Mouse (Mus musculus) forebrain, embryonic 11.5 days (tissue): ENCODE data around the gene Map2. TPM values are rescaled to one million over a fixed set of nuclear protein-coding genes. Genes with fewer than 3 reads are reported as not detected.
A peak's percentile ranks its signal among the peaks of the same experiment; 100 is the strongest.

Experiments used
- ATAC-seq: fragments of 200-750 bp; cut with Nextera tagmentation; replicated peaks from 2 replicates; pipeline ENCODE4 v1.8.0; 2017; ENCODE audit warnings: moderate TSS enrichment; ENCODE audit not compliant: low FRiP score
- DNase-seq: peaks from one replicate; pipeline ENCODE4 v3.0.0-alpha.2; 2017; ENCODE audit warnings: low spot score
- H3K27ac ChIP-seq: fragments of 300-500 bp; sonication (generic); 2 replicates; pipeline ENCODE4 v1.5.1; 2014; ENCODE audit warnings: low read depth, low read length
- H3K27me3 ChIP-seq: fragments of 300-500 bp; sonication (generic); 2 replicates; pipeline ENCODE4 v1.6.1; 2014; ENCODE audit warnings: mild to moderate bottlenecking, low read length, mixed read lengths; ENCODE audit not compliant: control insufficient read depth, insufficient read depth
- H3K36me3 ChIP-seq: fragments of 300-500 bp; sonication (generic); 2 replicates; pipeline ENCODE4 v1.6.1; 2014; ENCODE audit warnings: mild to moderate bottlenecking, low read length, moderate library complexity, mixed read lengths; ENCODE audit not compliant: control insufficient read depth, insufficient read depth
- H3K4me1 ChIP-seq: fragments of 300-500 bp; sonication (generic); replicated peaks from 2 replicates; pipeline ENCODE4 v1.6.1; 2014; ENCODE audit warnings: low read length, mixed read lengths; ENCODE audit not compliant: control insufficient read depth, insufficient read depth
- H3K4me2 ChIP-seq: fragments of 300-500 bp; sonication (generic); 2 replicates; pipeline ENCODE4 v1.6.1; 2014; ENCODE audit warnings: low read depth, mild to moderate bottlenecking, low read length, moderate library complexity, mixed read lengths; ENCODE audit not compliant: severe bottlenecking
- H3K4me3 ChIP-seq: fragments of 300-500 bp; sonication (generic); 2 replicates; pipeline ENCODE4 v1.5.1; 2014; ENCODE audit warnings: low read depth, low read length
- H3K9ac ChIP-seq: fragments of 300-500 bp; sonication (generic); 2 replicates; pipeline ENCODE4 v1.6.1; 2014; ENCODE audit warnings: low read length
- H3K9me3 ChIP-seq: fragments of 300-500 bp; sonication (generic); 2 replicates; pipeline ENCODE4 v1.6.1; 2016; ENCODE audit warnings: low read length, mixed read lengths; ENCODE audit not compliant: control insufficient read depth
- WGBS: fragments of 180-500 bp; shearing (Covaris S2); extraction: QIAGEN DNeasy Blood & Tissue Kit; methylation state at CpG from one replicate; pipeline ENCODE4 v1.1.7; 2014; 5-methylcytosine and 5-hydroxymethylcytosine counted together
- polyA plus RNA-seq: library from polyadenylated mRNA; unstranded; fragments of >200 nt; fragmentation: Nextera tagmentation; extraction: Ambion mirVana; gene quantifications from 2 replicates; pipeline ENCODE4 v1.2.1, GENCODE M21; 2014

Map2 gene
- polyA plus RNA-seq, 1 experiment from 2014 or later, result 177 TPM

DNA sequence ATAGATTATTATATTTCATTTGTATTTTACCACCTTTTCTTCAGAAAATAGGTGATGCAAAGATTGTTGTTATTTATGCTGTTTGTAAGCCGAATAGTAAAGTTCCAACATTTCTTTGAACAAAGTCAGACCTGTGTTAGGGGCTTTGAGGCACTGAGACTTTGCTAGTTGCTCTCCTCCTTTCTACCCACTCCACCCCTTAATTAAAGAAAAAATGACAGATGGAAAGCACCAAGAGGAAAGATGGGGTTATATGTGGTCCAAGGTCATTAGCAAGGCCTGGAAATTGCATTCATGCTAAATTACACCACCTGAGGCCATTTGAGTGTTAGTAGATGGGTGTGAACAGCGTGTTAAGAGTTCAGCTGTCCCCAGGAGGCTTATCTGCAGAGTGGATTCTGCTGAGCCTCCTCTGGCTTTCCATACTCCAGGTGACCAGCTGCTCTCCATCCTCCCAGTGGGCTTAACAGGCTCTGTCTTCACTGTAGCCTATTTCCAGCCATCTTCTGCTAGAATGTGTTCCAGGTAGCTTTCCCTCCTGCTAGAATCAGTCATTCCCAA lies 160.7 kb downstream of the Map2 start:
- Histone ChIP-seq H3K4me3 (no peak overlapping the region), H3K4me2 (no peak overlapping the region), H3K27ac (no peak overlapping the region; the same call in 1 of the 2 replicates), H3K4me1 (no peaks in the 10 kb centered on the region), H3K9ac (no peak overlapping the region), H3K9me3 (no peaks in the 10 kb centered on the region), H3K36me3 (no peaks in the 10 kb centered on the region), H3K27me3 (no peaks in the 10 kb centered on the region)
- WGBS, result 81% methylated on average over 2 of the region's 2 CpGs
- no peak for DNase-seq
- peak; percentile 78 for ATAC-seq

DNA sequence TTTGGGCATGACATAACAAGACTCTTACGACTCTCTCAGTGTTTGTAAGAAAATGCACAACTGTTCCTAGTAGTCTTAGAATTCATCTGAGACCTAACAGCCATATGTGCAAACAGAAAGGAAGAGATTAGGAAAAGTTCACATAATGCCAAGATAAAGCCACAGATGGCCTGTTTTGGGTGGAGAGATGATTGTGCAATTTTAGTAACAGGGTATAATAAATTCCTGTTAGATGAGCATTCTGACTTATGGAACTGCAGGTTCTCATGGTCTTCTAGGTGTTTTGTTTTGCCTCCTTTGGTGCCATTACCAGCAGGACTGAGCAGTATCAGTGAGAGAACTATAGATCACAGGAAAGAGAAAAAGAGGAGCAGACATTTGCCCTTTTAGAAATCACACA lies 164.1 kb downstream of the Map2 start:
- H3K9me3 ChIP-seq, result no peaks in the 10 kb centered on the region
- no peak overlapping the region for H3K4me3 ChIP-seq
- no peak overlapping the region for H3K4me2 ChIP-seq
- DNase-seq, result no peak
- H3K36me3 ChIP-seq, result no peaks in the 10 kb centered on the region
- no peak for ATAC-seq
- H3K4me1 ChIP-seq, result no peaks in the 10 kb centered on the region
- no peak overlapping the region for H3K9ac ChIP-seq
- no peaks in the 10 kb centered on the region for H3K27me3 ChIP-seq
- WGBS, result 80% methylated on average over 1 of the region's 1 CpGs
- H3K27ac ChIP-seq, result no peak overlapping the region

DNA sequence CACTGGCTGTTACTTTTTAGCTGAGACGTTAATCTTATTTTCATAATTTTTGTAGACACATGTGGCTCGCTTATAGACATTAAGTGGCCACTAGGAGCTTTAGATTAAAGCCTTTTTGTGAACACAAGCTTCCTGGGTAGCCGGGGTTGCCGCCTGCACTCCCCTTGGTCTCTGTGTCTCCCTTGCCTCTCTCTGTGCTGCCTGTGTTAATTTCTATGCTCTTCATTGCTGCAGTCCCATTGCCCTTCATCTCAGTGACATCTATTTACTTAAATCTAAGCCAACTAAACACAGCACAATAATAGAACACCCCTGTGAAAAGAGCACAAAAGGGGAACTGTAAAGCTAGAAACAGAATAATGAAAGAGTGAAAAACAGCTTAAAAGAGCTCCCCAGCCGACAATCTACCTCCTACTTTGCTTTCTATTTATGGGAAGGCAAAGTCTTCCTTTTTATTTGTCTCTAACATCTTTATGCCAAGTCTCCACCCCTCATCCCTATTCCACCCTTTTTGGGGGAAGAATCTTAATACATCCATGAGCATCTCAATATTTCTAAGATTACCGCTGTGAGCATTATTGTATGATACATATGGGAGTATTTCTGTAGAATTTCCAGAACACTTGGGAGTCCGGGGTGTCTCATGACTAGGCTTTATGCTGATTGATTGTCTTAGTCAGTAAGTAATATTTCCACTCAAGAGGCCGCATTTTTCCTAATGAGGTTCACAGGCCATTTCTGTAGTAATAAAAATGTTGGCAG lies 173.5 kb downstream of the Map2 start:
- no peak overlapping the region for H3K4me2 ChIP-seq
- H3K9me3 ChIP-seq, result no peaks in the 10 kb centered on the region
- H3K4me1 ChIP-seq, result peaks cover 2% of the 10 kb centered on the region; the same call in 1 of the 2 replicates
- no peaks in the 10 kb centered on the region for H3K36me3 ChIP-seq
- H3K27ac ChIP-seq, result peak overlapping the region; percentile 12; the same call in 1 of the 2 replicates
- ATAC-seq (no peak), DNase-seq (no peak)
- no peaks in the 10 kb centered on the region for H3K27me3 ChIP-seq
- no peak overlapping the region for H3K9ac ChIP-seq
- no peak overlapping the region for H3K4me3 ChIP-seq
- 35% methylated on average over 8 of the region's 8 CpGs for WGBS

DNA sequence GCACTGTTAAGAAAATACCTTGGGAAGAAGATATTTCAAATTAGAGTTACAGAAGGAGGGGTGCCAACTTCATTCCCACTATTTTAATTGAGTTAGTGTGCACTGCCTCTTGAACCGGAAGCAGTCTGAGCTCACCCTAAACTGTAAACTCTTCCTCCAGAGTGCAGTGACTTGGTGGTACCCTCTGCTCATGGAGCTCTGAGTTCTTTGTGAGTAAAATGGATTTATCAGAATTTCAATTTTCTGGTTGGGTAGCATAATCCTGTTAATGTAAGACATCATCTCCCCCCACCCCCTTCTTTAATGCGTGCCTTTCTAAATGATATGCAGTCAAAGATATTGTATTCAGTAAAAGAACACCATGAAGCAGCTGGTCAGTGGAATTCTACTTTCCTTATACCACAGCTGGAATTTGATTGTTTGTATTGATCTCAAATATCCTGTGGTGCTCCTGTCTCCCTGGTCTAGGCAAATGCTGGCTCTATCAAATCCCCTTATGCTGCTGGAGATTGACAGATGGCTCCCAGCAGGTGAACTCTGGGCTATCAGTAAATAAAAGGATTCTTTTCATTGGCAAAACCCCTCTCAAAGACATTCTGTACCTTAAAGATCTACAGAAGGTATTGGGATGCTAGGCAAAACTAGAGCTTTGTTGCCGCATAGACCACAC lies 174.2 kb downstream of the Map2 start:
- Histone ChIP-seq H3K4me2 (no peak overlapping the region), H3K9ac (no peak overlapping the region), H3K27ac (no peak overlapping the region; the same call in 1 of the 2 replicates), H3K4me3 (no peak overlapping the region), H3K36me3 (no peaks in the 10 kb centered on the region), H3K4me1 (peaks cover 2% of the 10 kb centered on the region; the same call in 1 of the 2 replicates), H3K9me3 (no peaks in the 10 kb centered on the region), H3K27me3 (no peaks in the 10 kb centered on the region)
- 28% methylated on average over 3 of the region's 3 CpGs for WGBS
- DNase-seq (no peak), ATAC-seq (peak; percentile 60; the same call in 1 of the 2 replicates)

DNA sequence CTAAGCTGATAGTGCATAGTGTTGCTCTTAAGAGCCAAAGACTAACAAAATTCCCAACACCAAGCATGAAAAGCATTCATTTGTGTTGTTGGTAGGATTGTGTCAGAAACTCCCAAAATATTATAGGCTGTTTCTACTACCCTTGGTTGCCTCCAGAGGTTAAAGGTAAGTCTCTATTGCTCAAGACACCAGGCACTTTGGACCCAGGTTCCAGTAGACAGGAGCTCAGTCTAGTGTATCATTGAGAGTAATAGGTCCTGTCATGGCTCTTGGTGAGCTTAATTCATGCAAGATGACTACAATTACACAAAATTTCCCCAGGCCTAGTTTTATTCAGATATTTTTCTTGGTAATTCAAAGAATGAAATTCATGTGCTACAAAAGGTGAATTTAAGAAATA lies 176.3 kb downstream of the Map2 start:
- H3K9me3 ChIP-seq, result no peaks in the 10 kb centered on the region
- no peaks in the 10 kb centered on the region for H3K36me3 ChIP-seq
- no peak overlapping the region for H3K4me2 ChIP-seq
- H3K27me3 ChIP-seq, result no peaks in the 10 kb centered on the region
- H3K4me3 ChIP-seq, result no peak overlapping the region
- H3K4me1 ChIP-seq, result peaks cover 2% of the 10 kb centered on the region; the same call in 1 of the 2 replicates
- DNase-seq (no peak), ATAC-seq (no peak)
- H3K9ac ChIP-seq, result no peak overlapping the region
- H3K27ac ChIP-seq, result no peak overlapping the region

DNA sequence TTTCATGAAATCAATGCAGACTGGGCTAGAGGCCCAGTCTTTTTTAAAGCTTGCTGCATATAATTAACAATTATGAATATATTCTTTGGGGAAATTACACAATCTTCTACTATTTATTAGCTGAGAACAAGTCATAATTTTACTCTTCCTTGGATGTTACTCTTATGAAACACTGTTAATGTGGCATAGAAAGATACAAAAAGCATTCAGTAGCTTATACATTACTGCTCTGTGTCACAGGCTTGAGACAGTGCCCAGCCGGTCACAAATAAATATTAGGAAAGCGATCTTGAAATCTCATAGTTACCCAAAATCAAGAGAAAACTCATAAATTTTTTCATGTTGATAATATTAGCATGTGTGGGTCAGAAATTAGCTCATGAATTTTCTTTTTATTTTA lies 186.7 kb downstream of the Map2 start:
- Histone ChIP-seq H3K27ac (no peak overlapping the region), H3K9ac (no peak overlapping the region), H3K4me1 (no peaks in the 10 kb centered on the region), H3K9me3 (no peaks in the 10 kb centered on the region), H3K4me2 (no peak overlapping the region), H3K36me3 (no peaks in the 10 kb centered on the region), H3K4me3 (no peak overlapping the region), H3K27me3 (no peaks in the 10 kb centered on the region)
- ATAC-seq (no peak), DNase-seq (no peak)
- 96% methylated on average over 2 of the region's 2 CpGs for WGBS

DNA sequence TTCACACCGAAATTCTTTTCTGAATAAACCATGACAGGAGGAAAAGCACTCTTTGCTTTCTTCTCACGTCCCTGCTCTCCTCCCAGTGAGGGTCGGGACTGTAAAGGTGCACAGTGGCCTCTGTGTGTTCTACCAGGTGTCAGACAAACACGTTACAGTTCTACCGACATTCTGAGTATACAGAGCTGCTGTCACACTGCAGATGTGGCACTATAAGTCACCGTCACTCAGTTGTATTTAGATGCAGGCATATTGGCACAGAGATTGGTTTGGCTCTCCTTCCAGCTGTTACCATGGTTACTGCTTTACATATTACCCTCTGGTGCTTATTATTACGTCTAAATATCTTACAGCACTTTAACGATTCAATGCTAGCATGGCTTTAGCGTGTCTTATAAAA lies 188.2 kb downstream of the Map2 start:
- no peaks in the 10 kb centered on the region for H3K4me1 ChIP-seq
- WGBS, result 83% methylated on average over 9 of the region's 9 CpGs
- H3K4me3 ChIP-seq, result no peak overlapping the region
- H3K9me3 ChIP-seq, result no peaks in the 10 kb centered on the region
- DNase-seq (no peak), ATAC-seq (no peak)
- no peak overlapping the region for H3K9ac ChIP-seq
- H3K27me3 ChIP-seq, result no peaks in the 10 kb centered on the region
- no peaks in the 10 kb centered on the region; the same call in 1 of the 2 replicates for H3K36me3 ChIP-seq
- H3K27ac ChIP-seq, result no peak overlapping the region
- no peak overlapping the region for H3K4me2 ChIP-seq

DNA sequence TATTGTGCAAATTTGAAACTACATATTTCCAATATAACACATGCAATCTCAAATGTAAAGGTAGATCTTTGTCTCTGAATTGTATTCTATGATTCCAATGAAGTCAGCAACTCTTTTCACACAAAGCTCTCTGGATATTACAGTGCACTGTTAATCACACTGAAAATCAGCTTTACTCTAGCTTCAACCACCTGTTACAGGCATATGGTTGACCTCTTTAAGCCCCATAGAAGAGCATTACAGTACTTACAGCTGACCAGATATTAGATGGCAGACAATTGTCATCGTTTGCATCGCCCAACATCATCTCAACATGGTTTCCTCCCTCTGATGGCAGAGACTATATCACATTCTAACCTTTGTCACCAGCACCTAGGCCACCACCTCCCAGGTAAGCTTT lies 189.3 kb downstream of the Map2 start:
- Histone ChIP-seq H3K27ac (no peak overlapping the region), H3K36me3 (no peaks in the 10 kb centered on the region; the same call in 1 of the 2 replicates), H3K9me3 (no peaks in the 10 kb centered on the region), H3K4me1 (no peaks in the 10 kb centered on the region), H3K4me3 (no peak overlapping the region), H3K9ac (no peak overlapping the region), H3K27me3 (no peaks in the 10 kb centered on the region), H3K4me2 (no peak overlapping the region)
- ATAC-seq (no peak), DNase-seq (no peak)
- WGBS, result 97% methylated on average over 2 of the region's 2 CpGs
